Mouse (Mus musculus) E14TG2a.4 (cell line): ENCODE data around the gene Olfr557.

Experiments
- CTCF ChIP-seq: conservative IDR thresholded peaks from 2 replicates; pipeline ENCODE4 v1.5.1; 2014; ENCODE audit warnings: low read length
- NANOG ChIP-seq: IDR thresholded peaks from 2 replicates; pipeline ENCODE4 v1.6.1; 2014; ENCODE audit warnings: borderline replicate concordance, low read length, mixed read lengths
- POU5F1 ChIP-seq: IDR thresholded peaks from 2 replicates; pipeline ENCODE4 v1.6.1; 2014; ENCODE audit warnings: low read length, borderline replicate concordance

DNA sequence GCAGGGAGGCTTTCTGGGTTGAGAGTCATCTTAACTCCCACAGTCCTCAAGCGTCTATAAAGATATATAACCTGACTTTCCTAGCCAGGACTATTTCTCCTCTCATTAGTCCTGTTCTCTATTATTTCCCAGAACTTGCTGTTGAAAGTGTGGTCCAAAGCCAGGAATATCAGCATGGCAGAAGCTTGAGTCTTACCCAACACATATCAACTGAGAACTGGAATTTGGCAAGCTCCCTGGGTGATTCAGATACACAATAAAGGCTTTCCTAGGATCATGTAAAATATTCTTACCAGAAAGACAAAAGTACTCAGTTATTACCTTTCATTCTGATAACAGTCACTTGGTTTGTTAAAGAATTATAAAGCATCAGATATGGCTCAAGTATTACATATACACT, 13.8 kb upstream of the Olfr557 start:
- TF ChIP-seq CTCF = no peak
- TF ChIP-seq NANOG = no peak
- TF ChIP-seq POU5F1 = no peak
